Mouse (Mus musculus) spleen, postnatal 36 days (tissue): ENCODE data around the gene Cd164l2.
A peak's percentile ranks its signal among the peaks of the same experiment; 100 is the strongest.

Source experiments
- DNase-seq, 2 experiments: peaks; one replicate each; pipeline ENCODE4 v3.0.0; 2022; ENCODE audit warnings: low spot score in 2 of 2, mixed read lengths in 1 of 2

The Cd164l2 gene

DNA sequence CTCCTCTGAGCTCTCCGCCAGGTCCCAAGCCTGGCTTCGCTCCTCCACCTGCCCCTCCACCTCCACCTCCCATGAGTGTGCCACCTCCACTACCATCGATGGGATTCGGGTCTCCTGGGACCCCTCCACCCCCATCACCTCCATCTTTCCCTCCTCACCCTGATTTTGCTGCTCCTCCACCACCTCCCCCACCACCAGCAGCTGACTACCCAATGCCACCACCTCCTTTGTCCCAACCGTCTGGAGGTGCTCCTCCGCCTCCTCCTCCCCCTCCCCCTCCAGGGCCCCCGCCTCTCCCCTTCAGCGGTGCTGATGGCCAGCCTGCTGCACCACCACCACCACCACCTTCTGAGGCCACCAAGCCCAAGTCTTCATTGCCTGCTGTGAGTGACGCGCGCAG, 17.4 kb upstream of the Cd164l2 start:
- no peak for DNase-seq

DNA sequence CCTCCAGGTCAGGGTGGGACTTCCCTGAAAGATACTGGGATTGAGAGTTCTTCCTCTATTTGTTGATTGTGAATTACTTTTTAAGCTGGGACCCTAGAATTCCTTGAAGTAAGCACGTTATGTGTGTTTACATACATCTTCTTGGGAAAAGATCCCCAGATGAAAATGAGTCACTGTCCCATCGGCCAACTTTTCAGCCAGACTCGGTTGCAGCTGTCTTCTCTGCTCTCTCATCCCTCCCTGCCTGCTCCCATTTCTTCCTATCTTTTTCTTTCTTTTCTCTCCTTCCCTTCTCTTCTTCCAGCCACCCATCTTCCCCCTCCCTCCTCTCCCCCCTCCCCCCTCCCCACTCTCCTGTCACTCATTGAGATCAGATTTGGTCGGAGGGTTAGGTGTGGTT, 16.9 kb upstream of the Cd164l2 start:
- DNase-seq, result no peak

DNA sequence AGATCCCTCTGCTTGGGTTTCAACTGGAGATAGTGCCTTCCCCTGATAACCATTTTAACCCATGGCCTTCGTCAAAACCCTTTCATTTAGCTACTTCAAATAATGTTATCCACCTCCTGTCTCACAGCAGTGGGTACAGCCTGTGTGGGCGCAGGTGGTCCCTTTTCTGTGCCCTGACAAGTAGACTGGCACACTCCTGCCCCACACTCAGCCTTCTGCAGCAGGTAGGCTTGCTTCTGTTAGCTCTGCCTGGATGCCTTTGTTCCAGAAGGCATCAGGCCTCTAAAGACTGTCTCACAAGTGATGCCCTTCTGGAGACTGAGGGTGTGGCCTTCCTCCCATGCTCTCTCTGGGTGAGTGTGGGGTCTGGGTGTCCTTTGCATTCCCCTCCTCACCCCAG, 15.8 kb upstream of the Cd164l2 start:
- DNase-seq, result no peak

DNA sequence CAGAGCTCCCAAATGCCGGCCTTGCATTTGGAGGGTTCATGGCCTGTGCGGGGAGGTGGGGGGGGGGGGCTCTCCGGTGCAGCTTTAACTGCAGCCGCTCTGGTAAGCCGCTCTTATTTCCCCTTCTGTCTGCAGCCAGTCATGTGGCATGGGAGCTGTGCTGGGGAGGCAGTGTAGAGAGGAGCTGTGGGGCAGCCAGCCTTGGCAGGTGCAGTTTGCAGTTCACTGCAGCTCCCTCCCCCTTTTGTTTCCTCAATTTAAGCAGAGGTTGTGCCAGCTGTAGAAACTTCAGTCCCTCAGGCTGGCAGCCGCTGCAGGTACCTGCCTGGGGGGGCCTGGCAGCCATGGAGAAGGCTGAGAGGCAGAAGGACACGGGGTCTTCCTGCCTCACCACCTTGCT, 15.1 kb upstream of the Cd164l2 start:
- peak; percentile 82 to 86 for DNase-seq

DNA sequence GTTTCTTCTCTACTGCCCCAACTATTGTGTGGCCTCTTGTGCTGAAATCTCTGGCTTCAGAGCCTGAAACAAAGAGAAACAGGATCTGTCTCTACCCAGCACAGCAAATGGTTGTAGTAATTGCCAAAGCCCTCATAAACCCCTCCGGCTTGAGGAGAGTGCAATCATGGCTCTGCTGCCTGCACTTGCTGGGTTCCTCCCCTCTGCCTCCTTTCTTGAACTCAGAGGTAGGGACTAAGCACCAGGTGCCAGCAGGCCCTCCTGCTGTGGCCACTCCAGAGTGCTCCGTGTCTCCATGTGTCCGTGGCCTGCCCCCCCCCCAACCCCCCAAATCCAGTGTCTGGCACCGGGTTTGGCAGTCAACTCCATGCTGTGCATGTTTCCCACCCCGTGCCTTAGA, 14.6 kb upstream of the Cd164l2 start:
- DNase-seq, result no peak

DNA sequence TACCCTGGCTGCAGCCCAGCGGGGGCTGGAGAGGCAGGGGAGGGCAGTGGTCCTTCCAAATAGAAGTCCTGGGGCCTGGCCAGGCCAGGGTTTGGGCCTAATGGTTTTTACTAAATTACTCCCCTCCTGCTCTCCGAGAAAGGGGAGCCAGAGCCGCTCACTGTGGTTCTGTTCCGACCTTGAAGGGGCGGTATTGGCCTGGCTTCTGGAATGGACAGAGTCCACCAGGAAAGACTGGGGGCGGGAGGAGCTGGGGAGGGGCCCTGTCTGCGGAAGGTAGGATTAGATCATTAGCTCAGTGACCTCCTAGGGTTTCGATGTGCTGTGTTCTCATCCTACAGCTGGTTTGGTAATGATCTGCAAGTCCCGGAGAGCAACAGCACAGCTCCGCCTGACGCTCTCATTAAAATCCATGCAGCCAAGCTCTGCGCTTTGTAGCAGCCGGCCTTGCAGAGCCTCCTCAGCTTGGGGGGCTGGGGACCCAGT, 14.1 kb upstream of the Cd164l2 start:
- no peak for DNase-seq

DNA sequence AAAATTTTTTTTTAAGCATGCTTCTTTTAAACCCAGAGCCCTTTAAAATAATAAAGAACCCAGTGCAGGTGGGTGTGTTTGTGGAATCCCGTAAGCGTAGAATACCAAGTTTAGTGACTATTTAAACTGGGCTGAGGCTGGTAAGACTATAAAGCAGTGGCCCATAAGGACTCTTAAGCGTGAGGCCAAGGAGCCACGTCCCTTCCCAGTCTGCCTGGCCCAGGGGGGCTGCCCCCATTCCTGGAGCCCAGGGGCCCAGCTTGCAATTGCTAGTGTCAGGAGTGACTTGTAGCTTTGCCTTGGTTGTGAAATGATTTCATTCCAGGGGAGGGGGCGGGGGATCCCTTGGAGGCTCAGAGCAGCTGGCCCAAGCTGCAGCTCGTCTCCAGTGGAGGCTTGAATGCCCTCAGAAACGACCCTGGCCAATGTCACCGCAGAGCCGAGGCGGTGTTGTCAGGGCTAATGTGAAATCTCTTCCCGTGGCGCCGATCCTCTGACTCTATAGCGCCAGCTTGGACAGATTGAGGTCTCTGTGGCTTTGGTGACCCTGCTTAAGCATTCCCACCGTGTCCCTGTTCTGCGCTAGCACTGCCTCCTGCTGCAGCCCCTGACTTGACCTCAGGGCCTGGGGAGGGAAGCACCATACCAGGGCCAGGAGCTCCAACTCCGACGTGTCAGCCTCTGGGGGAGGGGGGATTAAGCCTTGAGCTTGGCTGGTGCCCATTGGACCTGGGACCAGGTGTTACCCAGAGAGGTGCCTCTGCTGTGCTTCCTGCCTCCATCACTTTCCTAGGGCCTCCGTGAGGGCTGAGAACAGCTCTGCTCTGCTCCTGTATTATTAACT, 13.4 kb upstream of the Cd164l2 start:
- no peak for DNase-seq

DNA sequence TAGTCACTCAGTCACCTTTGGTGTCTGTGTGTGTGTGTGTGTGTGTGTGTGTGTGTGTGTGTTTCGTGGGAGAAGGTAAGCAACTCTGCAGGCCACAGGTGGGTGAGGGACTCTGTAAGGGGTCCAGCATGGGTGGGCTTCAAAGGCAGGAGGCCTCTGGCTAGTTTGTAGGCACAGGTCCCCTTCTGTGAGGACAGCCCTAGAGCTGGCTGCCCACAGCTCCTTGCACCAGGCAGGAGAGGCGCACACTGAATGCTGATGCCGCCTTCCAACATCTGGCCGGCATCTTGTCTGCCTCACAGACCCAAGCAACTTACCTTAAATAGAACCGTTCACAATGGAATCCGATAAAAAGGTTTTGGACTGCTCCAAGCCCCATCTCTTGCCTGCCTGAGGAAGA, 12.2 kb upstream of the Cd164l2 start:
- DNase-seq, result no peak

DNA sequence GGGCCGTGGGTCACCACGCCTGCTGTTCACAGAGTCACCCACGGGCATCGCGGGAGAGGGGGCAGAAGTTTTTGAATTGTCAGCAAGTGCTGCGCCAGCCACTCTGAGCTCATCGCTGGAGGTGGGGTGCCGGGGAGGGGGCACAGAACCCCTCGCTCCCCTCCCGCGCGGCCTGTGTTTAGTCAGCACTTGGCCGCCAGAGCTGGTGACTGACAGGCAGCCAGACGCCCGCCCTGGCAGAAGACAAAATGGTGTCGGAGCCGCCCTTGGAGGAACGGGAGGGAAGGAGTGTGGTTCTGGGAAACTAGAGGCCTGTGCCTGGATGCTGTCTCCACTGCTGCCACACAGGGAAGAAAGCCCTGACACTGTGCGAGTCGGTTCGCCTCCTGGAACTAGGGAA, 11.6 kb upstream of the Cd164l2 start:
- DNase-seq, result no peak

DNA sequence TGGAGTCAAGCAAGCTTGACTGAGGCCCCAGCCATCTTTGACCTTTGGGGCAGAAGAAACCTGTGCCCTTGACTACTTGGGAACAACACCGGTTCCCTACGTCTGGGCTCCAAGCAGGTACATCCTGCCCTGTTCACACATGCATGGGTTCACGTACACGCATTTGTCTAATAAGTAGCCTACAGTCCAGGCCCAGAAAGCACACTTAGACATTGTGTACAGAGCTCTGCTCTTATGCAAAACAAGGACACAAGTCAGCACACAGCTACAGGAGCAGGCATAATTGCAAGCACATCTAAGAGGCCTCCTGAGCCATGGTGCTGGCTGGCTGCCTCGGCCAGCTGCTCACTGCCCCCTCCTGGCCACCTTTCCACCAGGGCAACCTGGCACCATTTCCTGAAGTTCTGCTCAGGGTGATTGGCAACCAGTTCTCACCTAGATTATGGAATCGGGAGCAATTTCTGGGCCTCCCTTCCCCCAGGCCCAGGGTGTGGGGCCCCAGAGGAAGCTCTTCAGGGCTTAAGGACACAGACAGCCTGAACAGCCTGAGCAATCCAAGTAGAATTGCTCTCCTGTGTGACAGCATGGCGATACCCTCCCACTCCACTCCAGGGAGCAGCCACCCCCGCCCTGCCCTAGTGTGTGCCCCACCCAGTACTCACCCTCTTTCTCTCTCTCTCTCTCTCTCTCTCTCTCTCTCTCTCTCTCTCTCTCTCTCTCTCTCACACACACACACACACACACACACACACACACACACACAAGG, 10.7 kb upstream of the Cd164l2 start:
- peak; percentile 70 to 72 for DNase-seq

DNA sequence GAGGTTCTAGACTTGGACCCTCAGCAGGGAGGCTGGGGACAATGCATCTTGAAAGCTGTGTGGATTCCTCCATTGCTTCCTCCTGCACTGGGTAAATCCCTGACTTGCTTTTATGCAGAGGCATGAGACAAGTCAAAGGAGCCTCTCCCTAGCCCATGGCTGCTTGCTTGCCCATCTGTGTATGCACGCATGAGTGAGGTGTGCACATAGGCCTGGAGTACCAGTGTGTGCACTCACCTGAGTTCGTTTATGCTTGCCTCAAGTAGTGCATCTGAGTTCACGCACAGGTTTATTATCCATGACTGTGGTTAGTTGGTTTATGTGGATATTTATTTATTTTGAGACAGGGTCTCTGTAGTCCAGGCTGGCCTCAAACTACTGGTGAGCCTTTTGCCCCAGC, 9.7 kb upstream of the Cd164l2 start:
- DNase-seq, result no peak

DNA sequence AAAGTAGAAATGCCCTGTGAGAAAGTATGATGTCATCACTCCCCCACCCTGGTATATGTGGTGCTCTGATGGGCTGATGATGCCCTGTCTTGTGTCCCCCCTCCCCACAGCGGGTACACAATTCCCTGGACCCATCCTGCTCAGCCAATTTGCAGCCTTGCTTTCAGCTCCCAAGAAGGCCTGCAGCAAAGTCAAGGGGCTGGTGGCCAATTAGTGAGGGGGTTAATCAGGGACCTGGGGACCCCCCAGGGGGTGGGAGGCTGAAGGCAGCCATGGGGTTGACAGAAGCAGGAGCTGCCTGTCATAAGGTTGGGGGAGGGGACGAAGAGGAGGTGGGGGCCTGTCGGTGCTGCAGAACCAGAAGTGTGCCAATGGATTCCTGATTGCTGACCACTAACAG, 8.3 kb upstream of the Cd164l2 start:
- no peak for DNase-seq

DNA sequence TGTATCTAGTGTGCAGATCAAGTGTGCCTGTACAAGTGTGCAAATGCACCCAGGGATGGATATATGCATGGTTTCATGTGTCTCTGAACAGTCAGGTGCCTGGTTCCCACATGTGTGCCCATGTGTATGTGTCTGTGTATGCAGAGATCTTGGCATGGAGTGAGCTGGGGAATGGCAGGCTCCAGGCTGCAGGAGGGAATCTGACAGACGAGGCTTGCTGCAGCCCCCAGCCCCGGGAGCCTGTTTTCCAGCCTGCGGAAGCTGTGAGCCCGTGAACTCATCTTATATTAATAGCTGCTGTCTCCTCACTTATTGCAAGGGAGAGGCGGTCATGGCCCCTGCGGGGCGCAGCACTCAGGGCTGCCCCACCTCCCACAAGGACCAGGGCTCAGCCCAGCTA, 7.6 kb upstream of the Cd164l2 start:
- DNase-seq, result no peak

DNA sequence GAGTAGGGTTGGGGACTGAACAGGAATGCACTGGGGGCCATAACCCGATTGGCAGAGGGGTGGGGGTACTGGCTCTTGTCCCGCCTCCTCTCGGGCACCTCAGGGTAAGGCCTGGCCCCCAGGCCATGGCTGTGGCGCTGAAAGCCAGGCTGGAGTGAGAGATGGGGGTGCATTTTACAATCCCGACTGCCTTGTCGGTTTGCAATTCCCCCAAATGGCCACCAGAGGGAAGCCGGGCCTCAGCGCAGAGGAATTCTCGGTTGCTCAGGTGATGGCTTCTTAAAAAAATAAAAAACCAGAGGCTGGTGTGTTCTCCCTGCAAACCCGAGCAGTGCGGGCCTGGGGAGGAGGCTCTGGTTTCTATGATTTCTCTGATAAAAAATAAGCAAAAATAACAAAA, 2.6 kb upstream of the Cd164l2 start:
- peak in 1 of 2 experiments; percentile 35 for DNase-seq

DNA sequence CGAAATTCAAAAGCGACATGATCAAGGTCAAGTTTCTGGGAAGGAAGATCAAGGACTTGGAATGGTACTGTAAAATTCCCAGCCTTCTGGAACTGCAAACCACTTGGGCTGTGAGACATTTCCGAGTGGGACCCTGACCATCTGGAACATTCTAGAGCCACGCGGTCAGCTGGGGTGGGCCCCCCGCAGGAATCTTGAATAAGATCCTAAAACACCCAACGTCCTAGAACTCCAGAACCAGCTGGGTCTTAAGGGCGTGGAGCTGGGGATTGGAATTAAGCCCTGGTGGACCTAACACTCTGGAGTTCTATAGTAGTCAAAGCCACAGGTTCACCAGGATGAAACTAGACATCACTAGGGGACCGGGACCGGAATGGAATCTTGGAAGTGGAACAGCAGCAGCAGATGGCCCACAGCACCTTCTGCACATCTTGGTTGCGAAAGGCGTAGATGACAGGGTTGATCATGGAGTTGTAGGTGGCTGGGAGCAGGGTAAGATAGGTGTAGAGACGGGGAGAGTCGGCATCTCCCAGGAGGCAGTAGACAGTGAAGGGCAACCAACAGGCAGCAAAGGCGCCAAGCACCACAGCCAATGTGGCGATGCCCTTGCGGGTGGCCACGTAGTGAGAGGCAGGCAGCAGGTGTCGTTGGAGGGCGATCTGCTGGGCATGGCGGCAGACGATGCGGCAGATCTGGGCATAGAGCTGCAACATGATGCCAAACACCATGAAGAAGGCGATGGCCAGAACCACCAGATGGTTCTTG, 1.7 kb upstream of the Cd164l2 start:
- no peak for DNase-seq

DNA sequence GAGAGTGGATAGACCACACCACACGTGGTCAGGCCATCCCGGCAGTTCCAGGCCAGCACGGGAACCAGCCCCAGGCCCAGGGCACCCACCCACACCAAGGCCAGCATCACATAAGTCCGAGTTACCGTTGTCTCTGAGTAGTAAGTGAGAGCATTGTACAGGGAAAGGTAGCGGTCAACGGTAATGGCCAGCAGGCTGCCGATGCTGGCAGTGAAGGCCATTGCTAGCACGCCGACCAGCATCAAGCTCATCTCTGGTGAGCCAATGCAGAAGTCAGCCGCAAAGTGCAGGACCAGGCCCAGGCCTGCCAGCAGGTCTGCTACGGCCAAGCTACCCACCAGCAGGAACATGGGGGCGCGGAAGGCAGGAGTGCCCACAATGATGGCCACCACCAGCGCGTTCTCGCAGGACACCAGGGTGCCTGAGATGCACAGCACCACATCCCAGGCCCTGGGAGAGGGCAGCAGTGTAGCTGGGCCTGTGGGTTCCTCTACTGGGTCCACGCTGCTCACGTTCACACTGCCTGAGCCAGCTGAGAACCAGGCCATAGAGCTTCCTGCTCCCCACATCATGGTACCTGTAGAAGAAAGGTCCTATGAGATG, 1.0 kb upstream of the Cd164l2 start:
- DNase-seq, result no peak

DNA sequence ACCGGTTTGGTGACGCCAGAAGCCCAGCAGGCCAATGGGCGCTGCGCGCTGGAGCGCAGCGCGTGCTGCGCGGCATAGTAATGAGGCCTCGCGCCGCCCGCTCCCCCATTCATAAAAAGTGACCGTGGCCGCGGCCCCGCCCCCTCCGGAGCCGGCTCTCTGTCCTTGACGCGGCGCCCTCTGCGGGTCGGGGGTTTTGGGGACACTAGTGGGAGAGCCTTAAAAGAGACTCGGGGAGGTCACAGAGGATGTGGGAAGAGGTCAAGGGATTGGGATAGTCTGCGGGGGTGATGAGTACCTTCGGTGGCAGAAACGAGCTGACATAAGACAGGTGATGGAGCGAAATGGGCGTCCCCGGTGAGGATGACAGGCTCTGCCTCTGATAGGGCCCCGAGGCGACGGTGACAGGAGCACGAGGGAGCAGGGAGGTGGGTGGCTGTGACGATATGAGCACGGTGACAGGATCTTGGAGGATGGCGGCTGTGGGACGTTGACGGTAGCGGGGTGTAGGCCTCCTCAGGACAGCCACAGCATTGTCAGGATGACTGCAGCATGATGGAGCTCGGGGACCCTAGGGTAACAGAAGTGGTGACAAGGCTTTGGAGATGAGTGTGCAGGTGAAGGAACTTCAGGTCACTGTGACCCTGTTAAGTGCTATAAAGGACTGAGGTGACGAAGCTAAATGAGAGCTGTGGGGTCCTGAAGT, 784 bp downstream of the Cd164l2 start:
- peak; percentile 75 to 77 for DNase-seq

DNA sequence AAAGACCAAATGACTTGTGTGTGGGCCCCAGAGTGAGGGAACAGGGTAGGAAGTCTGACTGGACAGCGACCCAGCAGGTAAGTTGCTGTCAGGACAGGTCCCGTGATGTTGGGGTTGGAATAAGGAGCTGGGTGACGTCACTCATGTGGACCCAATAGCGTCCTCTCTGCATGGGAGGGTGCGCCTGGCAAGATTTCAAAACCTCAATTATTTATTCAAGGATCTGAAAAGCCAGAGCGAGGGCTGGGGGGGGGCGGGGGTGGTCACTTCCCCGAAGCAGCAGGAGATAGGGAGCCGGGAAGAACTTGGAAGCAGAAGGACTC, 1.3 kb downstream of the Cd164l2 start:
- no peak for DNase-seq

DNA sequence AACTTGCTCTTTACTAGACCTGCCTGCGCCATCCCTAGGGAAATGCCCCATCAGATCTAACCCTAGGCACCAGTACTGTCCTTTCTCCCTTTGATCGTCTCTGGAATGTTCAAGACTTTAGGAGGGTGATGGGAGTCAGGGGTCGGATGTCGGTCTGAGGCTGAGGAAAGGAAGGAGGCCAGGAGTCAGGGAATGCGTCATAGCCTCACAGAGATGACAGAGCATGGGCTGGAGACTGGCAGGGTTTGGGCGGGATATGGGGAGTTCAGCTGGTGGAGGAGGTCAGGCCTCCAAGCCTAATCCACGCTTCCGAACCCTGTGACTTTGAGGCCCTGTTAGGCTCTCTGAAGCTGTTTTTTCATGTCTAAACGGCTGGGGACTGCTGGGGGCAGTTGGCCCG, 1.7 kb downstream of the Cd164l2 start:
- DNase-seq, result no peak

DNA sequence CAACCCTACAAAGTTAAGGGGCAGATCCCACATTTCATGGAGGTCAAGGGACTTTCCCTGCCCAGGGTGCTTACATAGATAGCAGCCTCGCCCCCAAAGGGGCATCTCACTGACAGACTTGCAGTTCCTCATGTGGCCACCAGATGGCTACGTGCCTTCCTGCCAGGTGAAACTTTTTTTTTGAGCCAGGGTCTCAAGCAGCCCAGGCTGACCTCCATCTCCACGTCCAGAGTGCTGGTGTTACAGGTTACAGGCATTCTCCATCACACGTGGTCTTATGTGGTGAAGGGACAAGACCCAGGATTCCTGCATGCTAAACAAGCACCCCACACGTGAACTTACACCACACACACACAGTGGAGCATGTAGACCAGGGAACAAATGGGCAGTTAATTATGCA, 5.7 kb downstream of the Cd164l2 start:
- DNase-seq, result peak; percentile 48 to 52

DNA sequence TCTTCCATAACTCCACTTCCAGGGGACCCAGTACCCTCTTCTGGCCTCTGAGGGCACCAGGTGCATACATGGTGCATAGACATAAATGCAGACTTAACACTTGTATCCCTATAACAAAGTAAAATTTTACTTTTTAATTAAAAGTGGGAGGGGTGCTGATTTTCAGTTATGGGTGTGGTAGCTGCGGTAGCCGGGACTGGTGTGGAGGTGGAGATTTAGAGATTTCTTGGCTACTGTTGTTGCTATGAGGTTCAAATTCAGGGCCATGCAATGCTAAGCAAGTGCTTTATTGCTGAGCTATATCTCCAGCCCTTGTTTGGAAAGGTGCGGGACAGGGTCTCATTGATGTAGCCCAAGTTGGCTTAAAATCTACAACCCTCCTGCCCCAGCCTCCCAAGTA, 6.8 kb downstream of the Cd164l2 start:
- DNase-seq, result no peak
